Mouse (Mus musculus): ENCODE data around the gene Golm1.

- TF ChIP-seq CTCF (IDR thresholded peaks at IDR 0.05; ENCODE audit: control insufficient read depth, insufficient read depth, low read length) (no peak), POLR2A (IDR thresholded peaks at IDR 0.05; ENCODE audit: borderline replicate concordance, control insufficient read depth, low read depth, low read length) (no peak)
These were observed 4.3 kb upstream of the Golm1 start for GRCm38 (mm10) chr13:59679908-59680307.
